Mouse (Mus musculus) olfactory bulb, adult 2 months (tissue): ENCODE results near the gene Sycp2.

Experiments used
- CTCF ChIP-seq: fragments of 200-500 bp; IDR thresholded peaks from 2 replicates; pipeline ENCODE4 v1.5.1; 2012; ENCODE audit warnings: low read depth, mild to moderate bottlenecking, low read length, moderate library complexity; ENCODE audit not compliant: insufficient read depth
- POLR2A ChIP-seq: fragments of 200-500 bp; IDR thresholded peaks from 2 replicates; pipeline ENCODE4 v1.6.1; 2012; ENCODE audit warnings: mild to moderate bottlenecking, low read depth, low read length, moderate library complexity; ENCODE audit not compliant: insufficient read depth

DNA sequence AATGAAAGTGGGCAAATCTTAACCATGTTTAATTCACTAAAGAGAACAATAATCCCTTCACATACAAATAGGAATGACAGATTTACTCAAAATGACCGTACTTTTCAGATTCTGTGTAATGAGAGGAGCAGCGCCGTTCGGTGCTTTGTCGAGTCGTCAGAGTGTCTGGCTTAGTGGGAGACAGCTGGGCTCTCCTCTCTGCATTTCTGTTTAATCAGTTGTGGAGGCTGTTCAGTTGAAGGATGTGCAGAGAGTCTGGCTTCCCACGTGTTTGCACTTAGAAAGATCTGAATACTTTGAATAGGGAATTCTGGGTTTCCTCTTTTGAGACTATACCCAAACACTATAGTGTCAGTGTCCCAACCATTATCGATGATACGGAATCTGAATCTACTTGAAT lies 29.8 kb upstream of the Sycp2 start:
- TF ChIP-seq CTCF (no peak), POLR2A (no peak)
